Mouse (Mus musculus): ENCODE data around the gene Pla2g4e. TPM values are rescaled to one million over a fixed set of nuclear protein-coding genes. Genes with fewer than 3 reads are reported as not detected.

The Pla2g4e gene
- polyA plus RNA-seq, 1 experiment from 2014 or later, result 2.6 TPM

DNA sequence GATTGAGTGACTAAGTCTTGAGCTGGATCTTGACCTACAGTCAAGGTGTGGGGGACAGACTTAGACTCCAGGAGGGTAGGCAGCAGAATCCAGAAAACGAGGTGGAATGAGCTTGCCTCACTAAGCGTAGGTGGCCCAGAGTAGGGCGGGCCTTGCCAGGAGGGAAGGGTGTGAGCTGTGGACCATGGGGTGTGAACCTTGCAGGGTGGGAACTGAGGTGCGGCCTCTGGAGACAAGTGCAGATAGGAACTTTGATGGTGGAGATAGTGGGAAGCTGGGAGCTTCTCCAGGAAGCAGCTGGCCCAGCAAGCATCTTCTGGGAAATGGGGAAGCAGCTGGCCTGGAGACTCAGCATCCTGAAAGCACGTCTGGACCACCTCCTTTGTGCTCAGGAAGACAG is 7.4 kb downstream of the Pla2g4e start:
- 77% methylated on average over 5 of the region's 5 CpGs for WGBS
- Histone ChIP-seq H3K36me3 (ENCODE audit: control insufficient read depth, insufficient read depth, low read length) (no peaks in the 10 kb centered on the region), H3K27me3 (ENCODE audit: control insufficient read depth, insufficient read depth, low read length) (no peaks in the 10 kb centered on the region), H3K4me3 (ENCODE audit: control insufficient read depth in 1 of 2, insufficient read depth in 1 of 2, low read depth in 1 of 2, low read length in 2 of 2) (no peak overlapping the region), H3K27ac (replicated peaks in 1 of 2; ENCODE audit: control insufficient read depth in 1 of 2, insufficient read depth in 1 of 2, low read depth in 2 of 2, low read length in 2 of 2) (no peak overlapping the region), H3K9ac (ENCODE audit: low read length) (no peak overlapping the region), H3K4me1 (ENCODE audit: control insufficient read depth in 2 of 2, insufficient read depth in 2 of 2, low read length in 2 of 2) (peaks cover 6 to 10% of the 10 kb centered on the region in 2 experiments), H3K9me3 (ENCODE audit: control insufficient read depth, low read length) (no peaks in the 10 kb centered on the region), H3K4me2 (ENCODE audit: low read length) (no peak overlapping the region)
- ATAC-seq (ENCODE audit: insufficient number of reproducible peaks, insufficient read depth, low FRiP score, low read depth), result no peak

DNA sequence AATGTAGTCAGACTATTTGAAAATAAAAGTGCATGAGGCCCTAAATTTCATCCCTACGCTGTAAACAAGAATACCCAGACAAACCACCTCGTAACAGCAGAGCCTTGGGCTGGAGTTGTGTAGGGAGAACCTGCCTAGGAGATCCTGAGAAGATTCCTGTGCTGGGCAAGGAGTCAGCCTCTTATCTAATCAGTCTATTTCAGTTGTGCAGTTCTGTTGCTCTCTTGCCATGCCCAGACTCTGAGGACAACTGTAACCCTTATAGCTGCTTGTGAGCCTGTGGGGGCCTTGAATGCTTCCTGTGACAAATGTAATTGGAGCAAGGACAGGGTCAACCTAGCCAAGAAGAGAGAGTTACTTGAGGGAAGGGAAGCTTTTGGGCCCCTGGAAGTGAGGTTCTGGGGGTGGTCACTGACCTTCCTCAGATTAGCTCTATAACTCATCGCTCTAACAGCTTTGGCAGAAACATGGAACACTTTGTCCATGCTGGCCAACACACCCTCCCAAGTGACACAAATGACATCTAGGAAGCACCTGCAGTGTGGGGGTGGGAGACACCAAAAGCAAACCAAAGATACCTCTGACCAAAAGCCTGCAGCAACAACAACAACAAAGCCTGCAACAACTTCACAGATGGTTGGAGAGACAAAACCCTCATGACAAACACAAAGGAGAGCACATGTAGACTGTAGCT is 9.0 kb downstream of the Pla2g4e start:
- Histone ChIP-seq H3K27me3 (ENCODE audit: control insufficient read depth, insufficient read depth, low read length) (no peaks in the 10 kb centered on the region), H3K4me3 (ENCODE audit: control insufficient read depth in 1 of 2, insufficient read depth in 1 of 2, low read depth in 1 of 2, low read length in 2 of 2) (no peak overlapping the region), H3K4me1 (ENCODE audit: control insufficient read depth in 2 of 2, insufficient read depth in 2 of 2, low read length in 2 of 2) (peaks cover 9 to 13% of the 10 kb centered on the region in 2 experiments), H3K27ac (replicated peaks in 1 of 2; ENCODE audit: control insufficient read depth in 1 of 2, insufficient read depth in 1 of 2, low read depth in 2 of 2, low read length in 2 of 2) (peak overlapping the region in 1 of 2 experiments; percentile 28; a peak in 1 of 4 replicates), H3K9ac (ENCODE audit: low read length) (no peak overlapping the region), H3K9me3 (ENCODE audit: control insufficient read depth, low read length) (no peaks in the 10 kb centered on the region), H3K36me3 (ENCODE audit: control insufficient read depth, insufficient read depth, low read length) (no peaks in the 10 kb centered on the region), H3K4me2 (ENCODE audit: low read length) (no peak overlapping the region)
- no peak for ATAC-seq (ENCODE audit: insufficient number of reproducible peaks, insufficient read depth, low FRiP score, low read depth)
- WGBS, result 70% methylated on average over 3 of the region's 3 CpGs

DNA sequence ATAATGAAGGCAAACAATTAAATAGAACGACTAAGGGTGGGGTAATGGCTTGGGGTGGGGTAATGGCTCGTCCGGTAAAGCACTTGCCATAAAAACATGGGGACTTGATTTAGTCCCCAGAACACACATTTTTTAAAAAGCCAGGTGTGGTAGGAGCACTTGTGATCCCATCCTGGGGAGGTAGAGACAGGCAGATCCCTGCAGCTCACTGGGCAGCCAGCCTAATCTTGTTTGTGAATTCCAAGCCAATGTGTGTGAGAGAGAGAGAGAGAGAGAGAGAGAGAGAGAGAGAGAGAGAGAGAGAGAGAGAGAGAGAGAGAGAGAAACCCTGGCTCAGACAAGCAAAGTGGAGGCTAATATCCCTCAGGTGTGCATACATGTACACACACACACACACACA is 9.8 kb downstream of the Pla2g4e start:
- Histone ChIP-seq H3K27ac (replicated peaks in 1 of 2; ENCODE audit: control insufficient read depth in 1 of 2, insufficient read depth in 1 of 2, low read depth in 2 of 2, low read length in 2 of 2) (0 out of 4 replicates have a peak overlapping the region, but pooled peaks of 1 of the 2 experiments have one; percentile 28), H3K36me3 (ENCODE audit: control insufficient read depth, insufficient read depth, low read length) (no peaks in the 10 kb centered on the region), H3K27me3 (ENCODE audit: control insufficient read depth, insufficient read depth, low read length) (no peaks in the 10 kb centered on the region), H3K9ac (ENCODE audit: low read length) (no peak overlapping the region), H3K4me1 (ENCODE audit: control insufficient read depth in 2 of 2, insufficient read depth in 2 of 2, low read length in 2 of 2) (peaks cover 11 to 13% of the 10 kb centered on the region in 2 experiments), H3K4me2 (ENCODE audit: low read length) (no peak overlapping the region), H3K9me3 (ENCODE audit: control insufficient read depth, low read length) (no peaks in the 10 kb centered on the region), H3K4me3 (ENCODE audit: control insufficient read depth in 1 of 2, insufficient read depth in 1 of 2, low read depth in 1 of 2, low read length in 2 of 2) (no peak overlapping the region)
- WGBS, result 71% methylated on average over 3 of the region's 3 CpGs
- no peak for ATAC-seq (ENCODE audit: insufficient number of reproducible peaks, insufficient read depth, low FRiP score, low read depth)

DNA sequence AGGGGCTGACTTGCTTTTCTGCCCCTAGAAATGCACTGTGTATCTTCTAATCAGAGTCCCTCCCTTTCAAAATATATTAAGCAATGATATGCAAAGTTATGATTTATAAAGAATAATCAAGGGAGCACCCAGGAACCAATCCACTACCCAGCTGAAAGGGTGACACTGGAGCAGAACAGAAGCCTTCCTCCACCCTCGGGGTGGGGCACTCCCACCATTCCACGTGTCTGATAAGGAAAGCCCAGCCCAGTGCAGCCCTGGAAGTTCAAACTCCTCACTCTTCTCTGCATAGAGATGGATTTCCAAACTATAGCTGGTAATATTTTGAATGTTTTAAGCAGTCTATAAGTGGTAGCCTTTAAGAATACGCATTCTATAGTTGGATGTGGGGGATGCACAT is 13.5 kb downstream of the Pla2g4e start:
- no peak overlapping the region for H3K27ac ChIP-seq (replicated peaks in 1 of 2; ENCODE audit: control insufficient read depth in 1 of 2, insufficient read depth in 1 of 2, low read depth in 2 of 2, low read length in 2 of 2)
- H3K4me2 ChIP-seq (ENCODE audit: low read length), result no peak overlapping the region
- no peaks in the 10 kb centered on the region for H3K9me3 ChIP-seq (ENCODE audit: control insufficient read depth, low read length)
- H3K4me1 ChIP-seq (ENCODE audit: control insufficient read depth in 2 of 2, insufficient read depth in 2 of 2, low read length in 2 of 2), result peaks cover 11 to 13% of the 10 kb centered on the region in 2 experiments
- H3K27me3 ChIP-seq (ENCODE audit: control insufficient read depth, insufficient read depth, low read length), result no peaks in the 10 kb centered on the region
- 38% methylated on average over 3 of the region's 3 CpGs for WGBS
- ATAC-seq (ENCODE audit: insufficient number of reproducible peaks, insufficient read depth, low FRiP score, low read depth), result no peak
- no peak overlapping the region for H3K4me3 ChIP-seq (ENCODE audit: control insufficient read depth in 1 of 2, insufficient read depth in 1 of 2, low read depth in 1 of 2, low read length in 2 of 2)
- no peak overlapping the region for H3K9ac ChIP-seq (ENCODE audit: low read length)
- no peaks in the 10 kb centered on the region for H3K36me3 ChIP-seq (ENCODE audit: control insufficient read depth, insufficient read depth, low read length)

DNA sequence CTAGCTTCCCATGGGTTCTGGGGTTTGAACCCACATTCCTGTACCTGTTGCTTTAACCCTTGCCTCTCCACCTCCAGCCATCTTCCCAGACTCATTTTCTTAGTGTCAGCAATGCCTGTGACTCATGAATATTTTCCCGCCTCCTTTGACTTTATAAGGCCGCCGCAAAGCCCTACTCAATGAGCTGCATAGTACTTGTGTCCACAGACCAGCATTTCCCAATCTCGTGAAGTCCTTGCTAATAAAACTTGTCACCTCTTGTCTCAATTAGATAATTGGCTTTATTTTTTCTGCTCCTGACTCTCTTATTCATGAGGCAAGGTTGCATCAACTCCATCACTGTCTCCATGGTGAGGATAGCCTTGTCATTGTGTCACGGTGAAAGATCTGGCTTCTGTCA is 30.5 kb downstream of the Pla2g4e start:
- Histone ChIP-seq H3K27me3 (ENCODE audit: control insufficient read depth, insufficient read depth, low read length) (no peaks in the 10 kb centered on the region), H3K4me3 (ENCODE audit: control insufficient read depth in 1 of 2, insufficient read depth in 1 of 2, low read depth in 1 of 2, low read length in 2 of 2) (no peak overlapping the region), H3K4me1 (ENCODE audit: control insufficient read depth in 2 of 2, insufficient read depth in 2 of 2, low read length in 2 of 2) (no peaks in the 10 kb centered on the region), H3K9me3 (ENCODE audit: control insufficient read depth, low read length) (no peaks in the 10 kb centered on the region), H3K27ac (replicated peaks in 1 of 2; ENCODE audit: control insufficient read depth in 1 of 2, insufficient read depth in 1 of 2, low read depth in 2 of 2, low read length in 2 of 2) (no peak overlapping the region), H3K4me2 (ENCODE audit: low read length) (no peak overlapping the region), H3K36me3 (ENCODE audit: control insufficient read depth, insufficient read depth, low read length) (no peaks in the 10 kb centered on the region), H3K9ac (ENCODE audit: low read length) (no peak overlapping the region)
- ATAC-seq (ENCODE audit: insufficient number of reproducible peaks, insufficient read depth, low FRiP score, low read depth), result no peak
- 90% methylated on average over 5 of the region's 5 CpGs for WGBS

DNA sequence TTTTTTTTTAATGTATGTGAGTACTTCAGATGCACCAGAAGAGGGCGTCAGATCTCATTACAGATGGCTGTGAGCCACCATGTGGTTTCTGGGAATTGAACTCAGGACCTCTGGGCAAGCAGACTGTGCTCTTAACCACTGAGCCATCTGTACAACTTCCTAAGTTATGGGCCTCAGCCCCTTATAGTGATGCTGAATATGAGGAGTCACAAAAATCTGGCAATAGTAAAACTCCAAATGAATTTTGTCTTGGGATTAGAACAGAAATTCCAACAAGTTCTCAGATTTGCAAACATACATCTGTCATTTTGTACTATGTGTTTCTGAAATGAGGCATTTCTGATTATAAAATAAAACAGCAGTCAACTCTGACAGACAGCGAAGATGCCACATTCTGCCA is 33.7 kb downstream of the Pla2g4e start:
- Histone ChIP-seq H3K9ac (ENCODE audit: low read length) (no peak overlapping the region), H3K27ac (replicated peaks in 1 of 2; ENCODE audit: control insufficient read depth in 1 of 2, insufficient read depth in 1 of 2, low read depth in 2 of 2, low read length in 2 of 2) (no peak overlapping the region), H3K4me2 (ENCODE audit: low read length) (no peak overlapping the region), H3K27me3 (ENCODE audit: control insufficient read depth, insufficient read depth, low read length) (no peaks in the 10 kb centered on the region), H3K4me3 (ENCODE audit: control insufficient read depth in 1 of 2, insufficient read depth in 1 of 2, low read depth in 1 of 2, low read length in 2 of 2) (no peak overlapping the region), H3K4me1 (ENCODE audit: control insufficient read depth in 2 of 2, insufficient read depth in 2 of 2, low read length in 2 of 2) (no peaks in the 10 kb centered on the region), H3K36me3 (ENCODE audit: control insufficient read depth, insufficient read depth, low read length) (no peaks in the 10 kb centered on the region), H3K9me3 (ENCODE audit: control insufficient read depth, low read length) (no peaks in the 10 kb centered on the region)
- ATAC-seq (ENCODE audit: insufficient number of reproducible peaks, insufficient read depth, low FRiP score, low read depth), result no peak
- 65% methylated on average over 2 of the region's 2 CpGs for WGBS

DNA sequence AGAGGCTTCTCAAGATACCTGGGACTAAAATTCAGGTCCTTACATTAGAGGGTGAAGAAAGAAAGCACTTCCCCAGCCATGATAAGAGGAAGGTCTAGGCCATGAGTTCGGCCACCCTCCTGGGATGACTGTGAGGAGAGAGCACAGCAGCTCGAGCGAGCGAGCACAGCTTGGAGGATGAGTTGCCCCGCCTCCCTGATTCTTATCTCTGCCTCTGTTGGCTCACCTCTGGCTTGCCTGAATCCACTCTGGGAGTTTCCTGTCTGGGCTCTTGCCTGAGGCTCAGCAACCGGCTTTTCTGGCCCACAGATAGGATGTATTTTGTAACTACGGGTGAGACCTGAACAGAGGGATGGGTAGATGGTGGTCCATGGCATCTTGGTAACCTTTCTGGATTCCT is 37.2 kb downstream of the Pla2g4e start:
- H3K4me1 ChIP-seq (ENCODE audit: control insufficient read depth in 2 of 2, insufficient read depth in 2 of 2, low read length in 2 of 2), result peaks cover 0 to 2% of the 10 kb centered on the region in 2 experiments; a peak in 1 of 4 replicates
- no peak overlapping the region for H3K27ac ChIP-seq (replicated peaks in 1 of 2; ENCODE audit: control insufficient read depth in 1 of 2, insufficient read depth in 1 of 2, low read depth in 2 of 2, low read length in 2 of 2)
- 34% methylated on average over 7 of the region's 7 CpGs for WGBS
- H3K9me3 ChIP-seq (ENCODE audit: control insufficient read depth, low read length), result no peaks in the 10 kb centered on the region
- no peak overlapping the region for H3K9ac ChIP-seq (ENCODE audit: low read length)
- H3K36me3 ChIP-seq (ENCODE audit: control insufficient read depth, insufficient read depth, low read length), result no peaks in the 10 kb centered on the region
- no peaks in the 10 kb centered on the region for H3K27me3 ChIP-seq (ENCODE audit: control insufficient read depth, insufficient read depth, low read length)
- no peak overlapping the region for H3K4me3 ChIP-seq (ENCODE audit: control insufficient read depth in 1 of 2, insufficient read depth in 1 of 2, low read depth in 1 of 2, low read length in 2 of 2)
- no peak for ATAC-seq (ENCODE audit: insufficient number of reproducible peaks, insufficient read depth, low FRiP score, low read depth)
- no peak overlapping the region for H3K4me2 ChIP-seq (ENCODE audit: low read length)

DNA sequence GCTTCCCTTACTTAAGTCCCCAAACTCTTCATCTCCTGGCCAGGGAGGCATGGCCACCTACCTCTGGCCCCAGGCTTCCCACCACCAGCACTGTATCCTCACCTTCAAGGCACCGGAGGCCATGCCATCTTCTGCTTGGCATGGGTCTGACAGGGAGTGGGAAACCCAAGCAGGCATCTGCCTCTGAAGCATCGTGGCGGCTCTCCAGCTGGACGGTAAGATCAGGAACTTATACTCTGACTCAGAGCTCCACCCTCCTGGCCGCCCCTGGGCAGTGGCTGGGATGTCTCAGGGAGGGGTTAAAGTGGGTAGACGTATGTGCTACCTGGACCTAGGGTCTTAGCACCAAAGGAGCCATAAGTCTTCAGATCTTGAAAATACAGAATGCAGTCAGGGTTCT is 38.1 kb downstream of the Pla2g4e start:
- Histone ChIP-seq H3K4me1 (ENCODE audit: control insufficient read depth in 2 of 2, insufficient read depth in 2 of 2, low read length in 2 of 2) (peaks cover 0 to 2% of the 10 kb centered on the region in 2 experiments; a peak in 1 of 4 replicates), H3K9me3 (ENCODE audit: control insufficient read depth, low read length) (no peaks in the 10 kb centered on the region), H3K27ac (replicated peaks in 1 of 2; ENCODE audit: control insufficient read depth in 1 of 2, insufficient read depth in 1 of 2, low read depth in 2 of 2, low read length in 2 of 2) (no peak overlapping the region), H3K36me3 (ENCODE audit: control insufficient read depth, insufficient read depth, low read length) (no peaks in the 10 kb centered on the region), H3K4me2 (ENCODE audit: low read length) (no peak overlapping the region), H3K4me3 (ENCODE audit: control insufficient read depth in 1 of 2, insufficient read depth in 1 of 2, low read depth in 1 of 2, low read length in 2 of 2) (no peak overlapping the region), H3K9ac (ENCODE audit: low read length) (no peak overlapping the region), H3K27me3 (ENCODE audit: control insufficient read depth, insufficient read depth, low read length) (no peaks in the 10 kb centered on the region)
- 69% methylated on average over 6 of the region's 6 CpGs for WGBS
- no peak for ATAC-seq (ENCODE audit: insufficient number of reproducible peaks, insufficient read depth, low FRiP score, low read depth)

Measured in heart, embryonic 14.5 days (tissue).